Mouse (Mus musculus): ENCODE results near the gene Gm13762.

Gene Gm13762

DNA sequence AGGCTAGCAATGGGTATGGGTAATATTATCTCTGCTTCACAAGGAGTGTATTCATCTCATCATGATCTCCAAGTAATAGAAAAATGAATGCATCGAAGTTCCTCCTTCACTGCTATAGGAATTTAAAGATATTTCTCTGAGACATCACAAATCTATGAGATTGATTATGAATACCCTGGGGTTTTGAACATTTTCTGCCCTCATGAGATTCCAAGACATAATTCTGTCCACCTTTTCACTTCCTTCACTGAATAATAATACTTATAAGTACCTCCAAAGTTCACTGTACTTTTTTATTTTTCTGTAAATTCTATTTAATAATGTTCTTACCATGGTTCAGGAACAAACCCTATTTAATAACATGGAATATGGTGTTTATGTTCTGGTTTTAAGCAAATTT, at the start of gene Gm13762:
TSS of gene Gm13762 (minus strand) at position 101 of the 400 bp plus-strand sequence.
- DNase-seq (ENCODE audit: low read depth, low spot score), result no peak

DNA sequence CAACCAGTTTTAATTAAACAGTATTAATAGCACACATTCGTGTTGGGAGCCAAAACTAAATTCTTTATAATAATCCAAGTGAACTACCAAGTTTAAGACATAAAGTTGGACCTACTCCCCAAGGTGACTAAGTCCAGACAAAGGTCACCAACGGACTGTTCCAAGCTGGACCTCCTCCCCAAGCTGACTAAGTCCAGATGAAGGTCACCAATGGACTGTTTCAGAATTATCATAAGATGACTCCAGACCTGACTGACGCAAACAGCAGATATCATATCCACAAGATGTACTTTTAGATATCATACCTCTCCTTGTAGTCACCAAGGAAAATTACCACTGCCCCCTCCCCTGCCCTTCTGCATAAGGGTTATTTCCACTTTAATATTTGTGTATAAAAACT, 41.4 kb upstream of the Gm13762 start:
- peak; percentile 62 for DNase-seq (ENCODE audit: low read depth, low spot score)

- DNase-seq (ENCODE audit: low read depth, low spot score), result no peak
Observed at GRCm38 (mm10) chr2:89018240-89018639, 38.2 kb upstream of the Gm13762 start, which contains the start of gene Olfr1216. Gene Olfr1216 (minus strand): TSS chr2:89018340.

- DNase-seq (ENCODE audit: low read depth, low spot score), result no peak
Observed at GRCm38 (mm10) chr2:89006873-89007272, 26.8 kb upstream of the Gm13762 start, which contains the start of gene Olfr1215. Gene Olfr1215 (minus strand): TSS chr2:89006973.

GRCm38 (mm10) chr2:88992553-88992952, 12.5 kb upstream of the Gm13762 start, which contains the start of gene Olfr1214:
Gene Olfr1214 (minus strand): TSS chr2:88992653.
- DNase-seq (ENCODE audit: low read depth, low spot score), result no peak

- DNase-seq (ENCODE audit: low read depth, low spot score), result no peak
Observed at GRCm38 (mm10) chr2:88953669-88954068, 26.4 kb downstream of the Gm13762 start, which contains the start of gene Olfr1212. Gene Olfr1212 (plus strand): TSS chr2:88953969.

DNA sequence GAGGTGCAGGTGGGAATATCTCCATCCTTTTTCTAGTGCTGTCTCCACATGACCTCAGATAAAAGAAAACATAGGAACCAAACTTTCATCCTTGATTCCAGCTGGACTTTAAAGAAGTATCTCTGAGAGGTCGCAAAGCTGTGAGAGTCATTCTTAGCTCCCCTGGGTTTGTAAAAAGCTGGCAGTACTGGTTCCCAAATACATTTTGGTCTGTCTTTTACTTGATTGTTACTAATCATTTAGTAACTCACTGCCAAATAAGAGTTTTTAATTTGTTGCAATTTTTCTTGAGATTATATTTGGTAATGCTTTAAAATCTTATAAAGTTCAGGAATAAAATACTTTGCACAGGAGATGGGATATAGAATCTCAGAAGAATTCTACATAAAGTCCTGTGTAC, 42.1 kb downstream of the Gm13762 start, which contains the start of gene Olfr1211:
TSS of gene Olfr1211 (minus strand) at position 101 of the 400 bp plus-strand sequence.
- no peak for DNase-seq (ENCODE audit: low read depth, low spot score)
